Mouse (Mus musculus): ENCODE measurements around the gene Bpifc.
A peak's percentile ranks its signal among the peaks of the same experiment; 100 is the strongest.
"Not testable (repeated sequence)": the region's sequence is repeated elsewhere in the genome, so short reads cannot be mapped to it uniquely, and the experiment has no call there.

The Bpifc gene

DNA sequence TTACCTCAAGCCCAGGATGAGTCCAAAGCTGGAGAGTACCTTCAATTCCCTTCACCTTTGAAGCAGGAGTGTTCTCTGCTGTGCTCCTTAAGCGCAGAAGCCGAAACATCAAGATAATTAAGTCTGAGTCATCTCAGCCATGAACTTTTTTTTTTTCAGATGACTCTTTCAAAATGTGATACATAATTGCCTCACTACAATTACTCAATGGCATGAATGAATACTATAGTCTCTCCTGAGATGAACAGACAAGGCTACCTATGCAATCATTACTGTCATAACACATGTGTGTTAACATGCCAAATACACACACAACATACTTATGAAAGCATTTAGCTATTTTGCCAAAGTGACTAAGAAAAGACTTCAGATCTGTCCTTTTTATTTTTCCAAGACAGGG, at the start of gene Bpifc:
Gene Bpifc, minus strand, starts transcription at position 115 of the 400 bp plus-strand sequence.
- DNase-seq (ENCODE audit: low spot score), result no peak

DNA sequence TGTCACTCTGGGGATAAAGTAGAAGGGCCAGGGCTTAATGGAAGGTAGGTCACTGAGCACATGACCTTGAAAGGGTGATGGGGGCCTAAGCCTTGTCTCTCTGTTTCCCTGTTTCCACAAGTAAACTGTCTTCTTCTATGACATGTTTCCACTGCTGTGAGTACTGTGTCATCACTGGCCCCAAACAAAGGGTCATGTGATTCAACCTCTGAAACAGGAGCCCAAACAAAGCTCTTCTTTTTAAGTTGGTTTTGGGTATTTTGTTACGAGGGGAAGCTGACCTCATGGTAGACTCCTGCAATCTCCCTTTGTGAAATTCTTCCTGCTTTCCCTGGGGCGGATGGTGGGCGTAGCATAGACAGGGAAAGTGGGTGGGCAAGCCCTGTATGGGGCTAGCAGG, 48.6 kb upstream of the Bpifc start:
- DNase-seq (ENCODE audit: low spot score), result no peak

DNA sequence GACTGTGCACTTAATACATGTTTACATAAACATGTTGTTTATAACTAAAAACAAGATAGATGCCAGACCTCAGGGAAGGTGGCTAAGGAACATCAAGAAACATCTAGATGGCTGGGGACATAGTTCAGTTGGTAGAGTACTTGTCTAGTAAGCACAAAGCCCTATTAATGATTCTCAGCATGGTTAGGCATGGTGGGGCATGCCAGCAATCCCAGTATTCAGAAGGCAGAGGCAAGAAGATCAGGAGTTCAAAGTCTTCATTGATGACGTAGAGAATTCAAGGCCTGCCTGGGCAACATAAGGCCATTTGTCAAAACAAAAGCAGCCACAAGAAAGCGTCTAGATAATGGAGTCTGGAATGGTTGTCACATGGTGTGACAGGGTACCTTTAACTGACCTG, 46.0 kb upstream of the Bpifc start:
- no peak for DNase-seq (ENCODE audit: low spot score)

DNA sequence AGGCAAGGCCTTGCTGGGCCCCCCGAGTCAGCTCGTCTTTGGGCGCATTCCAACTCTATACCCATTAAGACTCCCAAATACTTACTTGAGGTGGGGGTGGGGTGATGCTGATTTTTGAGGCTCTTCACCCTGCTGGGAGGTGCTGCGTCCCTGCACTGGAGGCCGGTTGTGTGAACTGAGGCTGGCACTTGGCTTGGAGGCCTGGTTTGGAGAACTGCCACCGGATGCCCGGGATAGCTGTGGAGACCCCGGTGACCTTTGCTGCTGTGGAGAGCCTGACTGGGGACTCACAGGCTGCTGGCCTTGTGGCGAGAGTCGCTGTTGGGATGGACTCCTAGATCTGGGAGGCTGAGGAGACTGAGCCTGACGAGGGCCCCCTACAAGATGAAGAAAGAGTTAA, 45.6 kb upstream of the Bpifc start:
- DNase-seq (ENCODE audit: low spot score), result no peak

DNA sequence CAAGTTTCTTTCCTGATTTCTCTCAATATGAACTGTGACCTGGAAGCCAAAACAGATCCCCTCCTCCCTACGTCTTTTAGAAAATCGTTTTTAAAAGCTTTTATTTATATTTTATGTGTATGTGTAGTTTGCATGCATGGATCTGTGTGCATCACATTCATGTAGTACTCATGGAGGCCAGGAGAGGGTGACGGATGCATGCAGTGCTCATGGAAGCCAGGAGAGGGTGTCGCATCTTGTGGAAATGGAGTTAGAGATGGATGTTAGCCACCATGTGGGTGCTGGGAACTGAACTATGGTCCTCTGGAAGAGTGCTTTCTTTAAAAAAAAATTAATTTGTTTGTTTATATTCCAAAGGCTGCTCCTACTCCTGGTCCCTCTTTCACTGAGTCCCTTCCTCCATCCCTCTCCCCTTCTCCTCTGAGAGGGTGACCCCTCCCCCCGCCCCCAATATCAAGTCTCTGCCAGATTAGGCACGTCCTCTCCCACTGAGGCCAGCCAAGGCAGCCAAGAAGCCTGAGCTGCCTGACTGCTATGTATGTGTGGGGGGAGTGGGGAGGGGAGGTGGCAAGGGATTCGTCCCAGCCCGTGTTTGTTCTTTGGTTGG, 44.7 kb upstream of the Bpifc start:
- DNase-seq (ENCODE audit: low spot score), result no peak

DNA sequence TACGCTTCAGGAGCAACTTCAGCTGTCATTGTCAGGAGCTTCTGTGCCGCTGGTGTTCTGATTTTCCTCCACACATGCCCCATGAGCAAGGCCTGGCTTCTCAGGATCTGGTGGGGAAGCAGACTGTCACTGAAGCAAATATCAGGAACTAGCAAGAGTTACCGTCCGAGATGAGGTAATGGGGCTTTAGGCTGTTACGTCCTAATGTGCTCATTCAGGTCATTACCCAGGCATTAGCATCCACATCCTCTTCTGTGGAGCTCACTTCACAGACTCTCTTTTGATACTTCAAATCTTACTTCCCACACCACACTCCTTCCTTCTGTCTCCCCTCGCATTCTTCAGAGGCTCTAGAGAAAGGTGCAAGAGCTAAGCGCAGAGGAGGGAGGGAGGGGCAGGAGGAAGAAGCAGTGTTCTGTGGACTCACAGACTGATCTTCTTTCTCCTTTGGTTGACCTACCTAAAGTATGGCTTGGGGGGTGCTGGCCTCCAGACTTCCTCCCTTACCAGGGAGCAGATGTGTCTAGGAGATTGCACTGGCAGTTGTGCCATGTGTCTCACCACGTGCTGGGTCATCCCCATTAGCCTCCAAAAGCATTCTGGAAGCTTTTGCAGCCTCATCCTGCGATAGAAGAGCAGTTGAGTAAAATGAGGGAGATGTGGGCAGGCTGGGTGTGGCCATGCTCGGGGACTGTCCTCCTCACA, 41.3 kb upstream of the Bpifc start:
- DNase-seq (ENCODE audit: low spot score), result no peak

DNA sequence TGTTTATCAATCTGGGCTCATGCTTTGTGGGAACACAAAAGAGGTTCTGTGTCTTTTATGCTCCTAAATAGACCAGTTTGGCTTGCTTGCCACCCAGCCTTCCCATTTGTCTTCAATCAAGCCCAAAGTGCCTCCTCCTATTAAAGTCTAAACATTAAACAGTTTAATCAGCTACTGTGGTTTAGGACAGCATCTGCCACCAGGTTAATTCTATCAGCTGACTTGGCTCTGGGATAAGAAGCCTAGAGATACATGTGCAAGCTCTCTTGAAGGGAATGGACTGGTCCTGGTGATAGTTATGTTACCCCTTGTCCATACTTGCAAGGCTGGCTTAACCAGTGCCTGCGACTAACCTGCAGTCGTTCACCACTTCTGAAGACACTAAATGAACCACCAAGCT, 38.8 kb upstream of the Bpifc start:
- no peak for DNase-seq (ENCODE audit: low spot score)

DNA sequence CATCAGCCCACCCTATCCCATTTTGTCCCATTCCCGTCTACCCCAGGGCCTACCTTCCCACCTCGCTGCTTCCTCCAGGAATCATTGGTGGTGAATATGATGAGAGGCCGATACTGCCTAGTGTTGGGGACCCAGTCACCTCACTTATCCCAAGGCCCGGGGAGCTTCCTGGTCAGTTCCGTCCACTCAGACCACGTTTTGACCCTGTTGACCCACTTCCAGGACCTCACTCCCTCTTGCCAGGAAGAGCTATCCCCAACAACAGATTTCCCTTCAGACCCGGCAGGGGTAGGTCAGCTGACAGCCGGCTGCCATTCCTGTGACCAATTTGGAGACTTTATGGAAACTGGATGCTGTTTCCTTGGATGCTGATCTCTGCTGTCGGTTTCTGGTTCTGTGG, 36.1 kb upstream of the Bpifc start:
- DNase-seq (ENCODE audit: low spot score), result no peak

DNA sequence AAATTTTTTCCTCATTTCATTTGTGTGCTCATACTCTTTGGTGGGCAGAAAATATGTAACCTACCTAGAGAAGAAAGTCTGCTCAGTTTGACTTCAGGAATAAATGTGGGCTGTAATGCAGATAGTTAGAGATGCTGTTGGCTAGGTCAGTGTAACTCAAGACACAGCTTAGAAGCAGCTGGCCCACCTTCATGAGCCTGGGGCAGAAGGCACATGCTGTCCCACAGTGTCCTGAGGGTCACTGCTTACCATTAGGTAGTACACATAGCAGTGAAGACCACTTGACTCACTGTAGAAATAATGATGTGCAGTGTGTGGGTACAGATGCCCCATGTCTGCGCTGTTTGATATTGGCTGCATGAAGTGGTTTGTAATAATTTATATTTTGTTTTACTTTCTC, 34.7 kb upstream of the Bpifc start:
- no peak for DNase-seq (ENCODE audit: low spot score)

DNA sequence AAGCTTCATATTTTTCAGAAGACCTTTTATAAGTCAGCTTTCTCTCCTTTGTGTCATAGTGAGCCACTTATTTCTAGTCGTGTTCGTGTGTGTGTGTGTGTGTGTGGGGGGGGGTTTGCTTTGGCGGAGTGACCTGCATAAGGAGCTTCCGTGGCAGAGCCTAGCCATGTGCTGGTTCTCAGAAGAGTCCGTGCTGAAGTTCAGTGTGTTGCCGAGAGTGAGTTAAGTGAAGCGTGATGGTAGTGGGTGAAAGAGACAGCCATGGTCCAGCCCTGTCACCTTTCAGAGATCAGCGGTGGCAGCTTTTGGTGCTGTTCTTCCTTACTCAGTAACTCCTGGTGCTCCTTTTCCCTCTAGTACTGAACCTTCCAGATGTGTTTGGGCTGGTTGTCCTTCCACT, 32.4 kb upstream of the Bpifc start:
- DNase-seq (ENCODE audit: low spot score), result no peak

DNA sequence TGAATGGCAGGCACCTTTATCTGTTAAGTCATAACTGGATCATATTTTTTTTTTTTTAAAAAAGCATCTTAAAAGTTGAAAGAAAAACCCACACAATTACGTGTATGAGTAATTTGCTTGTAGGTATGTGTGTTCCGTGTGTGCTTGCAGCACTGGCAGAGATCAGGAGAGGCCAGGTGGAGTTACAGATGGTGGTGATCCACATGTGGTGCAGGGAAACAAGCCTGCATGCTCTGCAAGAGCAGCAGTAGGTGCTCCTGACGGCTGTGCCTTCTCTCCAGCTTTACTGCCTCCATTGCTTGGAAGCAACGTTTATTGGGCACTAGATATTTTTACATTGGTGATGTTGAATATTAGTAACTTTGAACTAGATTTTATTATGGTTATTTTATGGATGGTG, 32.0 kb upstream of the Bpifc start:
- no peak for DNase-seq (ENCODE audit: low spot score)

DNA sequence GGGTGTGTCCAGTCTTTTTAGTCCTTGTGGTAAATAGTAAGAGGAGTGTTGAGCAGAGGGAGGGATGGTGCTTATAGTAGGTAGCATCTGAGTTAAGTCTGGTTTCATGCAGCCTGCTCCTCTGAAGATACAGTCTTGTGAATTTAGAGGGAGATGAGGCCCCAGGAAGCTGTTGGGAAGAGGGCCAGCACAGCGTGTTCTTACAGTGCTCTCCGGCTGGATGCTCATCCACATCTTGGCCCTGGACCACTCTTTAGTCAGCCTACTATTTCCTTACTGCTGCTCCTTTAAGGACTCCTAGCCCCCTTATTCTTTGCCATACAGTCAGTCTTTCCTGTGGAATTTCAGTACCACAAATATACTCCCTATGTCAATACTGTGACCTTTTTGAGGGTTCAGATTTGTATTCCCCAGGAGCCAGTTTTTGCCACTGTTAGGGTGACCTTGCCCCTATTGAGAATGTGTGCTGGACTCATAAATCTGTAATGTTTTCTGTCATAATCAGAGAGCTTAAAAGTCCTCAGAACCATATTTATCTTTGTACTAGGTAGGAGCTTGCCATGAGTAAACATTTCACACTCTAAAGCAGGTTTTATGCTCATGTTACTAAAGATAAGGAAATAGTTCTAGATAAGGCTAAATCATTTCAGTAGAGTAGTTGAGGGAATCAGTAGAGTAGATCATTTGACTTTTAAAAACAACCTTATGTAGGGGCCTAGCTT, 22.5 kb upstream of the Bpifc start:
- DNase-seq (ENCODE audit: low spot score), result peak; percentile 55

DNA sequence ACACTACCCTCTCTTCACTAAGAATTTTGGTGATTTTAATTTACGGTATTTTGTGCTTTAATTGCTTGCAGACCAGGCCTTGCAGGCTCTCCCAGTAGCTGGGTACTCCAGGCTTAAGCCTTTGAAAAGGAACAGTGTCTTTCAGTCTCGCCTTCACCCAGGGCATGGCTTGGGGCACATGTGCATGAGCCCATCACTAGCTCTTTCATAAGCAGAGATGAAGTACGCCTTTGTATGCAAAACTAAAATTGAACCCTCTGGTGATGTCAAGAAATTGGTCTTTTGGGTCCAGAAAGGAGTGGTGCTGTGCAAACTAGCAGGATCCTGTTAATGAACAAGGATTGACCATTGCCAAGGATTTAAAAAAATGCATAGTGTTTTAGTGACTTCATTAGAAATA, 20.8 kb upstream of the Bpifc start:
- DNase-seq (ENCODE audit: low spot score), result no peak

DNA sequence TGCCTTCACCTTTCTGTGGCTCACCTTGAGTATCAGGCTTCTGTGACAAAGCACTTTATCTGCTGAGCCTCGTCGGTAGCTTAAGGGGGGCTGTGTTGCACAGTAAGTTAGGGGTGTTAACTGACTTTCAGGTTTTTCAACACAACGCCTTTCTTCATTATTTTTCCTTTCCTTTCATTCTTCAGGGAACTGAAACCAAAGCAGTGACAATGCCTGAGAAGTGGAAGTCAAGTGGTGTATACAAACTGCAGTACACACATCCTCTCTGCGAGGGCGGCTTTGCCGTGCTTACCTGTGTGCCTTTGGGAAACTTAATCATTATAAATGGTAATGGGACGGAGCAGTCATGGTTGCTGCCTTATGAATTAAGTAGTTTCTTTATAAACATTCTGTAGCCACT, 19.0 kb upstream of the Bpifc start:
- no peak for DNase-seq (ENCODE audit: low spot score)

DNA sequence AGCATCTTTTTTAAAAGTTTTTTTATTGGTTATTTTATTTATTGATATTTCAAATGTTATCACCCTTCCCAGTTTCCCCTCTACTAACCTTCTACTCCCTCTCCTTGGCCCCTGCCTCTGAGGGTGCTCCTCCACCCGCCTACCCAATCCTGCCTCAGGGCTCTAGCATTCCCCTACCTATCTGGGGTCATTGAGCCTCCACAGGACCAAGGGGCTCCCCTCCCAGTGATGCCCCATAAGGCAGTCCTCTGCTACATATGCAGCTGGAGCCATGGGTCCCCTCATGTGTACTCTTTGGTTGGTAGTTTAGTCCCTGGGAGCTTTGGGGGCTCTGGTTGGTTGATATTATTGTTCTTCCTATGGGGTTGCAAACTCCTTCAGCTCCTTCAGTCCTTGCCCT, 15.1 kb upstream of the Bpifc start:
- DNase-seq (ENCODE audit: low spot score), result not testable (repeated sequence)

DNA sequence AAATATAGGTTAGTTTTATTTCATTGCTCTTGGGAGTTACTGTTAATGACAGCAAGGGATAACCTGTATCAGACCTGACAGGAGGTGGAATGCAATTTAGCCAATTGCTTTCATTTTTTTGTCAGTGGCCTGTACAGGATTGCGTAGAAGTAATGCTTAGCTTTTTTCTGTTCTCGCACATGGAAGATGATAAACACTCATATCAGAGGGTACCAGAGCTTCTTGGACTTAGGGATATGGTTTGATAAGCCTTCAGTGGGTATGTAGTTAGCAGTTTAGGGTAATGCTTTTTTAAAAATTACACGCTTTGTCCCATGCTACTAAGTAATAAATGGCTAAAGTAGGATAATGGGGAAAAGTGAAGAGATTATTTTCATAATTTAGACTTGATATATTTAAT, 14.7 kb upstream of the Bpifc start:
- no peak for DNase-seq (ENCODE audit: low spot score)

DNA sequence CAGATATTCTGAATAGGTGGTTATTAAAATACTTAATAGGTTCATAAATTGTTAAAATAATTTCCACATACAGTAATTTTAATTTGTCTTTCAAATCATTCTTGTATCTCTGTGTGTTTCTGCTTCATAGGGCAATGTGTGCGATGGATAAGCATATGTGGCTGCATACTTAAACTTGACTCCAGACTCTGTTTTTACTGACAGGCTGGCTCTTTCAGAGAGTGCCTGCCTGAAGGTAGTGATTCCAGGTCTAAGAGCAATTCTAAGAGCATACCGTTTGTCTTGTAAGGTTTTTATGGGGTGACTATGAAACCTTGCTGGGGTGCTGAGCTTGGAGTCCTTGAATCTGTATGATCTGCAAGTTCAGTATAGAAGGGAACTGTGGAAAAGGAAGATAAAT, 14.2 kb upstream of the Bpifc start:
- no peak for DNase-seq (ENCODE audit: low spot score)

DNA sequence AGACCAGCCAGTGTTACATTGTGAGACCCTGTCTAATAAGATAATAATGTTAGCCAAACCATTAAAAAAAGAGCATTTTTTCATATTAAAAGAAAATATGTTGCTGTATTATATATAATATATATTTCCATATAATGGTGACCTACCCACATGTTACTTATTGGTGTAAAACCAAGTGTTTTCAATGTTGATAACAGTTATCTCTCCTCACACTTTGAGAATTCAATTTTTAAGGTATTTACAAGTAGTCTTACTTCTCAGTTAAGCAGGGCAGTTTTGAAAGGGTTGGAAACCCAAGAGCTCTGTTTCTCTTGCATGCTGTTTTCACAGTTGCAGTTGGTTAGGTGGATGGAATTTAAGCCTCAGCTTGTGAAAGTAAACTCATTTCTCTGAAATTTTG, 11.5 kb upstream of the Bpifc start:
- no peak for DNase-seq (ENCODE audit: low spot score)

DNA sequence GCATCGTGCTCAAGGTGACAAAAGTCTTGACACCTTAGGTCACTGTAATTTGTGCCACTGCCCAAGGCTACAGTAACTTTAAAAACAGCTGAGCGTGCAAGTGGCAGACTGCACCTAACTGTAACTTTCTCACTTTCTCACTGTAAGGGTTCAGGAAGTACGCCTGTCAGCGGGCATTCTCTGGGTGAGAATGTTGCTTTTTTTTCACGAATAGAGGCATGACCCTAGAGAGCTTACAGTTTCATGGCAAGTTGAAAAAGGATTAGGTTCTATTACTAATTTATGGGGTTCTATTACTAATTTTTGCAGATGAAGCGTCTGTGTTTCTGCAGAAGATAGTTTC, 10.8 kb upstream of the Bpifc start:
- no peak for DNase-seq (ENCODE audit: low spot score)

DNA sequence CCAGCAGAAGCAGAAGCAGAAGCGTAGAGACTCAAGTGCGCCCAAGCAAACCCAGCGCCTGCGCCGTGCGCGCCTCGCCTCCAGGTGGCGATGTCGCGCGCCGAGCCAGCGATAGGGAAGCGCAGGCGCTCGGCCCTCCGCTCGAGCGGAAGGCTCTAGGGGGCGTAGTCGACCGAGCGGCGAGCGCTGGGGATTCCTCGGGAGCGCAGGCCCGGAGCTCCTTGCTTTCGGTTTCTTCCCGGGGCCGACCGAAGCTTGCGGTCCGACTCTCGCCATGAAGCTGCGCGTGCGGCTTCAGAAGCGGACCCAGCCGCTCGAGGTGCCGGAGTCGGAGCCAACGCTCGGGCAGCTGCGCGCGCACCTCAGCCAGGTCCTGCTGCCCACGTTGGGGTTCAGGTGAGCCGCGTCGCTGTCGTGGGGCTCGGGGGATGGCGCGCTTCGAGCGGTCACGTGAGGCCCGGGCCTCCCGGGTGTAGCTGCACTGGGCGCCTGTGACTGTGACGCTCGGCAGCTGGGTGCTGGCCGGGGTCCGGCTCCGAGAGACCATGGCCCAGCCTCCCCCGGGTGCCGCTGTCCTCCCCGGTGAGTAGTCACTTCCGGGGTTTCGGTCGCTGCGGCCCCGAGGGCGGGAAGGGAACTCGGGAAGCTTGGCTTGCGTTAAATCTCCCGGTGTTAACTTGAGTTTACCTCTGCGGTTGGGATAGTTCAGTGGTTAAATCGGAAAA, 10.2 kb upstream of the Bpifc start, which contains the start of gene Fbxo7:
Gene Fbxo7, plus strand, starts transcription at position 224 of the 725 bp plus-strand sequence.
- peak; percentile 93 for DNase-seq (ENCODE audit: low spot score)

DNA sequence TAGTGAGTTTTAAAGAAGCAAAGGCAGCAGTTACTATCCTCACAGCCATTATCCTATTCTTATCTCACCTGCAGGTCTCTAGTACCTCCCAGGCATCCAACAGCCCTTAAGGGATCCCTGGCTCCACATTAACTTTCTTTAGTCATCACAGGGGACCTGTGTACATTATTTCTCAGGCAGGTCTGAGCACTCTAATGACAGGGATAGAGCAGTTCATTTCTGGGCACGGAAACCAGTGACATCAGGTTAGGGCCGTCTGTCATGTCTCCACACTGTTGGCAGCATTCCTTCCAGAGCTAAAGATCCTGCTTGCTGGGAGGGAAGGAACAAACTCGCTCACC, 9.7 kb upstream of the Bpifc start:
- no peak for DNase-seq (ENCODE audit: low spot score)

DNA sequence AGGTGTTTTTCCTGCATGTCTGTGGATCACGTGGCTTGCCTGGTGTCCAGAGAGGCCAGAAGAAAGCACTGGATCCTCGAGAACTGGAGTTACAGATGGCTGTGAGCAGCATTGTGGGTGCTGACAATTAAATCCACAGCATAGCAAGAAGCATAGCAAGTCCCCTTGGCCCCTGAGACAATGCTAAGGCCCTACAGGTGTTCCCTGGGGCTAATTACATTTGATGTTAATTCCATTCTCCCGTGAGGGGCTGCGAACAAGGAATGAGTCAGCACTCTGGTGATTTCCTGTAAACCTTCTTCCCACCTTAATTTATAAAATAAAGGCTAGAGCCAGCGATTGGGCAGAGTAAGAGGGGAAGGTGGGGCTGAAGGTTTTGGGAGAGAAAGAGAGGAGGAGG, 7.1 kb upstream of the Bpifc start:
- DNase-seq (ENCODE audit: low spot score), result no peak

DNA sequence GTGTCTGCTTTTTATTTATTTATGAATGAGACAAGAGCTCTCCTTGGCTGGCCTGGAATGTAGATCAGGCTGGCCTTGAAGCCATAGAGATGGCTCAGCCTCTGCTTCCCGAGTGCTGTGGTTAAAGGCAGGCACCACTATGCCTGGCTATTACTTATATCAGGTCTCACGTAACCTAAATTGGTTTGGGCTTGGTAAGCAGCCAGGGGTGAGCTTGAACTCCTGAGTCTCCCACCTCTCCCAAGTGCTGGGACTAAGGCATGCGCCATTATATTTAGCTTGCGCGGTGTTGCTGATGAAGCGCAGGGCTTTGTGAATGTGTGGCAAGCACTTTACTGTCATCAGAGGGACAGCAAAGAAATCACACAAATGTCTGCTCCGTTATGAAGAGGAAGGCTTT, 6.1 kb upstream of the Bpifc start:
- no peak for DNase-seq (ENCODE audit: low spot score)
